Mouse (Mus musculus) layer of hippocampus, postnatal 36 days (tissue): ENCODE measurements around the gene Pla2g7. TPM values are rescaled to one million over a fixed set of nuclear protein-coding genes. Genes with fewer than 3 reads are reported as not detected.

Source experiments
- DNase-seq, 2 experiments: peaks; one replicate each; pipeline ENCODE4 v3.0.0; 2022
- total RNA-seq, 2 experiments: library from RNA; stranded (reverse); gene quantifications; 2 replicates each; pipeline ENCODE4 v1.2.3; 2021

The Pla2g7 gene
- total RNA-seq, 2 experiments from 2014 or later: 108 to 125 TPM

- no peak for DNase-seq
These were observed 13.1 kb downstream of the Pla2g7 start for GRCm38 (mm10) chr17:43581012-43581467.

- DNase-seq: no peak
These were observed 16.9 kb downstream of the Pla2g7 start for GRCm38 (mm10) chr17:43584771-43585170.

- DNase-seq: no peak
These were observed 19.4 kb downstream of the Pla2g7 start for GRCm38 (mm10) chr17:43587278-43587677.

GRCm38 (mm10) chr17:43589750-43590149 lies 21.9 kb downstream of the Pla2g7 start:
- no peak for DNase-seq

GRCm38 (mm10) chr17:43590531-43590930 lies 22.6 kb downstream of the Pla2g7 start:
- no peak for DNase-seq

- peak; percentile 12 to 23 for DNase-seq
These were observed 24.7 kb downstream of the Pla2g7 start for GRCm38 (mm10) chr17:43592296-43593291.

GRCm38 (mm10) chr17:43597742-43598141 lies 29.8 kb downstream of the Pla2g7 start:
- no peak for DNase-seq

- DNase-seq: no peak
These were observed 30.8 kb downstream of the Pla2g7 start for GRCm38 (mm10) chr17:43598706-43599105.

GRCm38 (mm10) chr17:43606704-43607103 lies 38.8 kb downstream of the Pla2g7 start:
- peak; percentile 48 to 53 for DNase-seq

GRCm38 (mm10) chr17:43611586-43611985 lies 43.7 kb downstream of the Pla2g7 start:
- peak; percentile 26 to 56 for DNase-seq

GRCm38 (mm10) chr17:43612221-43612620 lies 44.3 kb downstream of the Pla2g7 start:
- no peak for DNase-seq

GRCm38 (mm10) chr17:43619156-43619555 lies 51.3 kb downstream of the Pla2g7 start:
- DNase-seq: no peak

- no peak for DNase-seq
These were observed 54.2 kb downstream of the Pla2g7 start for GRCm38 (mm10) chr17:43622076-43622475.

GRCm38 (mm10) chr17:43628246-43628645 lies 60.3 kb downstream of the Pla2g7 start:
- DNase-seq: no peak

GRCm38 (mm10) chr17:43629026-43629495 lies 61.2 kb downstream of the Pla2g7 start:
- DNase-seq: no peak

- DNase-seq: peak in 1 of 2 experiments; percentile 16
These were observed 61.9 kb downstream of the Pla2g7 start, which contains the start of gene Tdrd6 for GRCm38 (mm10) chr17:43629496-43630426. Gene Tdrd6 (minus strand): TSS chr17:43630299.

- DNase-seq: no peak
These were observed 62.5 kb downstream of the Pla2g7 start for GRCm38 (mm10) chr17:43630427-43630760.

- DNase-seq: no peak
These were observed 69.2 kb downstream of the Pla2g7 start for GRCm38 (mm10) chr17:43637146-43637545.

GRCm38 (mm10) chr17:43640825-43641224 lies 72.9 kb downstream of the Pla2g7 start:
- DNase-seq: no peak

- no peak for DNase-seq
These were observed 75.3 kb downstream of the Pla2g7 start for GRCm38 (mm10) chr17:43643191-43643590.

GRCm38 (mm10) chr17:43644375-43644774 lies 76.5 kb downstream of the Pla2g7 start:
- no peak for DNase-seq

- DNase-seq: no peak
These were observed 77.2 kb downstream of the Pla2g7 start for GRCm38 (mm10) chr17:43645136-43645535.

GRCm38 (mm10) chr17:43646925-43647324 lies 79.0 kb downstream of the Pla2g7 start:
- no peak for DNase-seq
